Mouse (Mus musculus): Measurements from ENCODE around the gene Cdyl2. TPM values are rescaled to one million over a fixed set of nuclear protein-coding genes. Genes with fewer than 3 reads are reported as not detected.

The Cdyl2 gene
- polyA plus RNA-seq, 3 experiments from 2014 or later, result 7.8 to 21.9 (median 14.5) TPM

- ATAC-seq, result no peak
Observed at GRCm38 (mm10) chr8:116671543-116671942, 61.2 kb downstream of the Cdyl2 start.

- ATAC-seq, result no peak
Observed at GRCm38 (mm10) chr8:116670604-116671003, 62.2 kb downstream of the Cdyl2 start.

- no peak for ATAC-seq
Observed at GRCm38 (mm10) chr8:116668977-116669376, 63.8 kb downstream of the Cdyl2 start.

GRCm38 (mm10) chr8:116666781-116667325 is 65.9 kb downstream of the Cdyl2 start:
- no peak for ATAC-seq

GRCm38 (mm10) chr8:116661521-116661920 is 71.3 kb downstream of the Cdyl2 start:
- no peak for ATAC-seq

- ATAC-seq, result no peak
Observed at GRCm38 (mm10) chr8:116656811-116657210, 76.0 kb downstream of the Cdyl2 start.

GRCm38 (mm10) chr8:116654881-116655280 is 77.9 kb downstream of the Cdyl2 start:
- ATAC-seq, result no peak

GRCm38 (mm10) chr8:116652949-116653348 is 79.8 kb downstream of the Cdyl2 start:
- ATAC-seq, result no peak

- no peak for ATAC-seq
Observed at GRCm38 (mm10) chr8:116649975-116650725, 82.6 kb downstream of the Cdyl2 start.

GRCm38 (mm10) chr8:116645376-116645775 is 87.4 kb downstream of the Cdyl2 start:
- peak; percentile 70 for ATAC-seq

GRCm38 (mm10) chr8:116640925-116641324 is 91.9 kb downstream of the Cdyl2 start:
- no peak for ATAC-seq

- peak; percentile 80 for ATAC-seq
Observed at GRCm38 (mm10) chr8:116637998-116638397, 94.8 kb downstream of the Cdyl2 start.

- no peak for ATAC-seq
Observed at GRCm38 (mm10) chr8:116637193-116637592, 95.6 kb downstream of the Cdyl2 start.

- ATAC-seq, result no peak
Observed at GRCm38 (mm10) chr8:116636396-116636795, 96.4 kb downstream of the Cdyl2 start.

GRCm38 (mm10) chr8:116635972-116636371 is 96.8 kb downstream of the Cdyl2 start:
- ATAC-seq, result peak; percentile 44

GRCm38 (mm10) chr8:116635261-116635660 is 97.5 kb downstream of the Cdyl2 start:
- peak; percentile 63 for ATAC-seq

GRCm38 (mm10) chr8:116634436-116634835 is 98.4 kb downstream of the Cdyl2 start:
- no peak for ATAC-seq

- ATAC-seq, result no peak
Observed at GRCm38 (mm10) chr8:116633470-116634150, 99.2 kb downstream of the Cdyl2 start.

- ATAC-seq, result no peak
Observed at GRCm38 (mm10) chr8:116630066-116630465, 102.7 kb downstream of the Cdyl2 start.

- ATAC-seq, result no peak
Observed at GRCm38 (mm10) chr8:116628975-116629374, 103.8 kb downstream of the Cdyl2 start.

GRCm38 (mm10) chr8:116627854-116628479 is 104.8 kb downstream of the Cdyl2 start:
- peak; percentile 23 for ATAC-seq

- ATAC-seq, result no peak
Observed at GRCm38 (mm10) chr8:116623591-116623990, 109.2 kb downstream of the Cdyl2 start.

GRCm38 (mm10) chr8:116622326-116622725 is 110.5 kb downstream of the Cdyl2 start:
- no peak for ATAC-seq
